Mouse (Mus musculus) left cerebral cortex, adult 9 months (tissue): Measurements from ENCODE around the gene Polr1d.

Source experiments
- DNase-seq, 2 experiments: peaks; one replicate each; pipeline ENCODE4 v3.0.0; 2022; ENCODE audit warnings: low spot score in 2 of 2

Gene Polr1d

DNA sequence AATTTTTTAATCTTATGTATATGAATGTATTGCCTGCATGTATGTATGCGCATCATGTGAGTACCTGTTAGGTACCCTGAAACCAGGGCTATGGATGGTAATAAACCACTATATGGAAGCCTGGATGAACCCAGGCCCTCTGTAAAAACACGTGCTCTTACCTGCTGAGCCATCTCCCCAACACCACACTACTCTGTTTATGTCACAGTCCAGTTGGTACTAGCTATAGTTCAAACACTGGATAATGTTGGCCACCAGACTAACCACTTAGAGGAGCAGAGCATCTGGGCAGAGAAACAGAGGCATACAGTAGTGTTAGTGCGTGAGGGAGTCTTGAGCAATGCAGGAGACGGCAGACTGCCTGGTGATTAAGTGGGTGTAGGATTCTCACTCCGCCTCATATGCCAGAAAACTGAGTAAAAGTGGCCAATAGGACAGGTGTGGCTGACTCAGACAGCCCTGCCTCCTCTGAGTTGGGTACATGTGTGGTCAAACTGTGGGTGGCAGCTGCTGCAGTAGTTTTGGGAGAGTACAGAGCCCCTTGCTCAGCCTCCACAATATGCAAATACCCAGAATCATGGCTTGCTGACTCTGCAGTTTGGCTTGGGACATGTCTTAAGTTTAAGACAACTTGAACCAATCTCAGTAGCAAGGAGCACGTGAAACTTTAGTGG is 21.1 kb upstream of the Polr1d start:
- DNase-seq = peak in 1 of 2 experiments; percentile 63

DNA sequence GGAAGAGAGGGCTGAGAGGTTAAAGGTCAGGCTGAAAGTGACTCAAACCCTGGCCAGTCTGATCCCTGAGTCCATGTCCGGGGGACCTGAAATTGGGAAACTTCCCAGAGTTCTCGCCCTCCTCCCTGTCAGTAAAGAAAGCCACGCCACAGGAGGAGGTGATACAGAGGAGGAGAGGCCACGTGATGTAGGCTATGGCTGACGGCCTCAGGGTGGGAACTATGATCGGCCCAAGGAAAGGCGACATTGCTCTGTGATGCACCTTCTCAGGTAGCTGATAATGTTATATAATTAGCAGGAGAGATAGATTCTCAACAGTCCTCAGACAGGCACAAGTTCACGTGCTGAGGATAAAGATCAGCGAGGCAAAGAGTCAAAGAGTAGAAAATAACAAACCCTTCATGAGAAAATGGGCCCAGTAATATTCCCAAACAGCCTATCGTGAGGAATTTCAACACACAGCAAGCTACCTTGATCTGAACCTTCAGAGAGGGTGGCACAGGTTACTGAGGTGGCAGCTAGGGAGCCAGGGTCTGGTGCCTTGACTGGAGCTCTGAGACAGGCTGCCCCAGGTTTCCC is 20.0 kb upstream of the Polr1d start:
- DNase-seq = no peak

DNA sequence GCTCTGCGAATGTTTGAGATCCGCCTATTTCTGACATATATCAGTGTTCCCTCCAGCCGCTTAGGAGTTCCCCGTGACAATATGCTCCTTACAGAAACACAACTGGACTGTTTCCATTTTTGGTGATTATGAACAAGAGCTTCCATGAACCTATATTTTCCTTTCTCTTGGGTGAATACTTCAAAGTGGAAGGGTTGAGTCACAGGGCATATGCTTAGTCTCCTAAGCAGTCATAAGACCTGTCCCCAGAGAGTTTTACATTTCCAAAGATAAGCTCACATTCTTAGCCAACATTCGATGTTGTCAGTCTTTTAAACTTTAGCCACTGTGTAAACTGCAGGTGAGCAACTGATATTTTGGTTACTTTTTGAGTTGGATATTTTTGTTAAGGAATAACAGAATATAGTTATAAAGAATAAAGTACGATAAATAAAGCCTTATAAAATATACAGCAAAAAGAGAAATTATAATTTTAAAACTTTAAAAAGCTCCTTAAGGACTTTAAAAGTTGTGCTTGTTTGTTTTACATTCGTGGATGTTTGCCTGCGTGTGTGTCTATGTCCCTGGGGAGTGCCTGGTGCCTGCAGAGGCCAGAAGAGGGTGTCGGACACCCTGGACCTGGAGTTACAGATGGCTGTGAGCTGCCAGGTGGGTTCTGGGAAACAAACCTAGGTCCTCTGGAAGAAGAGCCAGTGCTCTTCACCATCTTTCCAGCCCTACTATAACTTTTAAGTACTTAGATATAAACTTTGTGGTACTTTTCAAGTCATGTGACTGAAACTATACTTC is 19.0 kb upstream of the Polr1d start:
- DNase-seq = no peak

DNA sequence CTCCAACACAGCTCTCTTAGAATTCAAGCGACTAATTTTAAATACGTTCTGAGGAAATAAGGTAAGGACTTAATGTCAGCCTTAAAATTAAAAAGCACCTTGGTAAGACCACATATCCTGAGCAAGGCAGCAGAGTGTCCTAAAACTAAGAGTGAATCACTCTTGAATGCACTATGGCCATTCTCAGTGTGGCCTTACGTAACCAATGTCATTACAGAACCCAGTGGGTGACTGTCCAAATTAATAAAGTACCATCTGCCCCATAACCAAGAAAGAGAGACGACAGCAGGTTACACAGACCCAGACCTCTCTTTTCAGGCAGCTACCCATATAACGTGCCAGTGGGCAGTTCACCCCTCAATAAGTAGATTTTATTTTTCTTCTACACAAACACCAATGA is 18.2 kb upstream of the Polr1d start:
- DNase-seq = no peak

DNA sequence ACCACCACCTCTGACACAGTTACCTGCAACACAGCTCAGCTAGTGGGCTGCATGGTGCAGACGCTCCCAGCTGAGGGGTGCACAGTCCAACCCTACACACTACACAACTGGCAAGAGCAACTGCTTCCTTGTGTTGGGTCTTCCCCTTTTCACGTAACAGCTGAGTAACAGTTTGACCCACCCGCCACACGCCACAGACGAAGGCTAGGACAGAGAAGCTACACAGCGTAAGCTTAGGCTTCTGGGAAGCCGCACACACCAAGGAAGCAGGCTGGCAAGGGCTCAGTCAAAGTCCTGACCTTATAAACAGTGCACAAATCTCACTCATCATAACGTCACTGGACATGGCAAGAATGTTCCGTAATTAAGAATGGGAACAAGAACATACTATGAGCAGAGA is 17.5 kb upstream of the Polr1d start:
- DNase-seq = no peak

DNA sequence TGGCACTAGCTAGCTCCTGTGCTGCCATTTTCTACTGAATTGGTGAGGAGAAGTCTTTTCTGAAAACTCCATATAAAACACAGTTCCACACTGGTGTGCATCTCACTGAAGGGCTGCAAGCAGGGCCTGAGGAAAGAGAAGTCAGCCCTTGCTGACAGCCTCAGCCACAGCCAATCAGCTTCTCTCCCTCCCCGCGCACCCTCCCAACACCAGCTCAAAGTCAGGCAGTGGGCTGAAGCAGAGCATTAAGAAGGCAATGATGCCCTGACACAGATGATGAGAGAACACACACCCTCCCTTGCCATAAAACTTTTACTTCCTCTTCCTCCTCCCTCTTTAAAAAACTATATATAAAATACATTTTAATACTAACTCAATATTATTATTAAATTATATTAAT is 16.8 kb upstream of the Polr1d start:
- no peak for DNase-seq

DNA sequence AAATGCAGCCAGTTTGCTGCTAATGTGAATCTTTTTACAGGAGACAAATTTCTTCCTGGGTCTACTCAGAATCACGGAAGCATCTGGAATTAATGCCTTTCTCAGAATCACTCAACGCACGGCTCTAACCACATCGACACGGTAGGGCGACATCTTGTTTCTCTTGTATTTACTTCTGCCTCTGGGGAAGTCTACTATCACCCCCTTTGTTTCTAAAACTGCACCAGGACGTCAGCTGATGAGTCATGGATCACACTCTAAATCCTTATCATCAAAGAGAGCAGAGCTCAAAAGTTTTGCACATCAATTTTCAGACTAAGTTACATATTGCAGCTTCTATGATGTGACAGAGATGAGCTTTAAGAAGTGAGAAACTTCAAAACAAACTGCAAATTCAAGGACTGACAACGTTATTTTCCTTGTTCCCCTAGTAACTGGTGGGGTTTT is 13.6 kb upstream of the Polr1d start:
- DNase-seq = no peak

DNA sequence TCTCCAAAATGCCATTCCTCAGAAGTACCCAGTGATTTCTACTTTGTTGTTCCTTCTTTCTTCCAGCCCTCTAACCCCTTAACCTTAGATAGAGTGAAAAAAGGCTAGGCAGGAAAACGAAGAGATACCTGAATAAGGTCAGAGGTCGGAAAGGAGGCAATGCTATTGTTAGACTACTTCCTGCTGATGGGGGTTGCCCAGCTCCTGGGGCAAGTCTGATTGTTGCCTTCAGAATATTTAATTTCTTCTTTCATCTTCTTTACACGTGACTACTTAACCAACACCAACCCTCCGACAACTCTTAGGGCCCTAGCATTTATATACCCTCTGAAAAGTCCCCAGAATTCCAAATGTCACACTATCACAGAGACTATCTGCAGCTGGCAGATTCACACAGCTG is 10.7 kb upstream of the Polr1d start:
- DNase-seq = no peak

DNA sequence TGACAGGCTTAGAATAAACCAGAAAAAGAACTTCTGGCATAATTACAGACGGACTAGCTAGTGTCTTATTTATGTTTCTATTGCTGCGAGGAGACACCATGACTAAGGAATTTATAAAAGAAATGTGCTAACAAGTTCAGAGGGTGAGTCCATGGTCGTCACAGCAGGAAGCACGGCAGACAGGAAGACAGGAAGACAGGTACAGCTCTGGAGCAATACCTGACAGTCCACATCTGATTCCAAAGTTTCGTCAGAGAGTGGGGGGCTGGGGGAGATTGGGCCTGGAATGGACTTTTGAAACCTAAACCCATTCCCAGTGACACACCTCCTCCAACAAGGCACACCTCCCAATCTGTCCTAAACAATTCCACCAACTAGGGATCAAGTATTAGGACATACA is 9.9 kb upstream of the Polr1d start:
- no peak for DNase-seq

DNA sequence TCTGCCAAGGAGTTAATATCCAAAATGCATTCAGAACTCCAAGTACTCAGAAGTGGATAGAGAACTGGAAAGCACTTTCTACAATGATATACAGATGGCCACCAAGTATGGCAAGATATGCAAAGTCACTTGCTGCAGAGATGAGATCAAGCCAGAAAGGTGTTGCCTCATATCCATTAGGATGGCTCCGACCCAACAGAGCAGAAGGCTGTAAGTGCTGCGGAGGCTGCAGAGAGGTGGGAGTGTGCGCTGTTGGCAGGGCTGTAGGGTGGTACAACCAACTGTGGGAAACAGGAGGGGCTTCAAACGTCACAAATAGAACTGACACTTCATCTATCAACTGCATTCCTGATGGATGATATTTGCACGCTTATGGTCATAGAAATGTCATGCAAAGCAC is 8.0 kb upstream of the Polr1d start:
- DNase-seq = peak in 1 of 2 experiments; percentile 63

DNA sequence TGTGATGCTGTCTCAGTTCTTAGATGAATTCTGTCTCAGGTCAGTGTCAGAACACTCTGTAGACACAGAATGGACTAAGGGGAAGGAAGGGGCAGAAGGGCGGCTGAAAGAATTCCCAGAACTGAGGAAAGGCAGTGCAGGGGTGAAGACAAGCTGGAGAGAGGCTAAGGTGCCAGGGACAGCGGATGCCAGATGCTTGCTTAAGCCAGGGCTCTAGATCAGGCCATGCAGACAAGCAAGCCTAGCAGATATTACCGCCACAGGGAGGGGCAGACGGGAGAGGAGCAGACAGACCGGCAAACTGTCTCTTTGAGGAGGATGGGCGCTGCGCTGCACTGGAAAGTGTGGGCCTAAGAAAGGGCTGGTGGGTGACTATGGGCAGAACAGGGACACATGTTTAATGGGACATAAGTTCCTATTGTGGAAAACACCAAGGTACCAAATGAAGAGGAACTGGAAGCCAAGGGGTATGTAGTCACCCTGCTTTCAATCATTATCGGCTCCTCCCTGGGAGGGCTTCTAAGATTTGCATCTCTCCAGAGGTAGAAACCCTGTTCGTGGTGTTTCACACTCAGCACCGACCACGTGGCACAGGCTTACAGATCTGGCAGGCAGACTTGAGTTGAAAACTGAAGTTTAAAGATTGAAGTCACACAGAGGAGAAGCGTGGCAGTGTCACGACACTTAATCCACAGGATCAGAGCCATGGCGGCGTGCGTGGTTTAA is 5.9 kb upstream of the Polr1d start:
- DNase-seq = no peak

DNA sequence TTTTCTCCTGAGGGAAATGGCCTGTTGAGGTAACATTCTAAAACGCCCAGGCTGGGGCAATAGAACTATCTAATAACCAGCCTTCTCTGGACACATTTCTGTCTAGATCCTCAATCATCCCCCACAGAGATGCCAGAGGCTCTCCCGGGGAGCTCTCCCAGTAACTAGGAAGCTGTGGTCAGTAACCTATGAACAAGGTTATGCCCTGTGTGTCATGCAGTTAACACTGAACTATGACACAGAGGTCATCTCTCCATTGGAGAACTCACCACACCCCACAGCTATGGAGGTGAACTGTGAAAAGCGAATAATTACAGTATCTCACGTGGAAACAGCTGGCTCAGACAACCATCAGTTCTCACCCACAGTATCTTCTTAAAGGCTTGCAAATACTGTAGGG is 5.0 kb upstream of the Polr1d start:
- no peak for DNase-seq

DNA sequence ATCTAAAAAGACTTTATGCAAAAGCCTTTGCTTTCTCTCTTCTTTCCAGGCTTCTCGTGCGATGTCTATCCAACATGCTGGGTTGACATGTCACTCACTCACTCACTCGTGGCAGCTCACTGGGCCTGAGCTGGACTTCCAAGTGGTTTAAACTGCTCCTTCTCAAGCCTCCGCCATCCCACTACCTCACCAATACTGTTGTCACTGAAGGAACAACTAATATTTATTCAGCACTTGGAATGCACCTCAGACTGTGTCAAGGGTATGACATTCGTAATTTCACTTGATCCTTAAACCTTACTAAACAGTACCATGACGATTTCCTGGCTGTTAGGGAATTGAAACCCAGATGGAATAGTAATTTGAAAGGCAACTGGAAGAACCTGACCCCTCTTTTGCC is 3.0 kb upstream of the Polr1d start:
- DNase-seq = no peak

DNA sequence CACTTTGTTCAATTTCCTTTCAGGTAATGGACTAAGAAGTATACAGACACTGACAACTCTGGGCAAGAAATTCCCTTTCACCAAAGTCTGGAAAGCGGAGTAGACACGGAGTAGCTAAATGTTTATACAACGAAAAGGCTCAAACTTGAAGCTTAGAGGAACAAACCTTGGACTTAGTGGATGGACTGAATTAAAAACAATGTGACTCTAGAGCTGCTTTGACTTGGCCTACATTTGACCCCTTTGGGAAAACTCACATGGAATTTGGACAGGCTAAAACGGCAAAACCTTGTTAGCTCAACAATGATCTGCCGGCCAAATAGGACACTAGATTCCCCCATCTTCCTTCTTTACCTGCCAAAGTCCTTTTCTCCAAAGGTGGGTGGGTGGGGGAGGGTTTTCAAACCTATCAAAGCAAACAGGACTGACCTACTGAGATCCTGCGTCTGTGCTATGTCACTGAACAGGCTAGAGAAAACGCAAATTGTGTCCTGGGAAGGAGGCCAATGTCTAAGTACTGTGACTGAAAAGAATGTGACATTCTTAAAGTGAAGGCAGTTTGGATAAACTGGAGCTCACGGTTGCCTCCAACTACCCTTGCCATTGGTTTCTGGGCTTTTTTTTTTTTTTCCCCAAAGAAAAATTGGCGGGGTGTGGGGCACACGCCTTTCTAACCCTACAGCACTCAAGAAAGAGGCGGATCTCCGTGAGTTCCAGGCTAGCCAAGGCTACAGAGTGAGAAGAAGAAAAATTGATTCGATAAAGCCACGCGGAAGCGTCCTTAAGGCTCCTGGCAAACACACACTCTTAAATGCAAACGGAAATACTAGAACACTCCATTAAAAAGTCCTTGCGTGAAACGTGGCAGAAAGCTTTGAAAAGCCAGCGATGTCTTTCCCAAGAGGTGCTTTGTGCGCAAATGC is 1.5 kb upstream of the Polr1d start:
- DNase-seq = no peak

DNA sequence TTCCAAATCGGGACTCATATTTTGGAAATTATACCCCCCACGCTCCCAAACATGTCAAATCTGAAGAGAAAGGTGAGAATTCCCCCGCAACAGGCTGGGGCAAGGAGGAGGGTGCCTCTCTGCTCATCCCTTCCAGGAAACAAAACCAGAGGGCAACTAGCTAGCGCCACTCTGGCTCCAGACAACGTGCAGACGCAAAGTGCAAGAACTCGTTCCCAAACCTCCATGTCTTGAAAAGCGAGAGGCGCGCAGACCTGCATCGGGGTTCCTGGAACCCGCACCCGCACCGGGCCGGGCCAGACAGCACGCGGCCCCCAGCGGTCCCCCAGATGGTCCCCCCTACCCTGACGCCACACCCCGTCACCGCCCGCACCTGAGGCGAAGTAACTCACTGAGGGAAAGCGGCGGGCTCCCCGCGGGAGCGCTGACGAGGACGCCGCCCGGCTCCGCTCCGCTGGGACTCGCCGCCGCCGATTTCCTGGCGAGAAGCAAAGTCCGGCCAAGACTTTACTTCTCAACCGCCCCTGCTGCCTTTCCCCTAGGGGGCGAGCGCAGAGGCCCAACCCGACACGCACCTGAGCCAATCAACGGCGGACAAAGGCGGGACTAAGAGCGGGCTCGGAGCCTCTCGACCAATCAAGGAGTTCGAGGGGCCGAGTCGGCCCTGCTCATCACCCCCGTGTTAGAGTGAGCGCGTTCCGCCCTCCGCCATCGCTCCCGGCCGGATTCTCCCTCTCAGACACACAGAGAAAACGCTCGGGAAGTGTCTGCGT is 638 bp upstream of the Polr1d start, which contains the start of gene Lnx2:
TSS of gene Lnx2 (minus strand) at position 561 of the 773 bp plus-strand sequence.
- DNase-seq = peak; percentile 94 to 99

DNA sequence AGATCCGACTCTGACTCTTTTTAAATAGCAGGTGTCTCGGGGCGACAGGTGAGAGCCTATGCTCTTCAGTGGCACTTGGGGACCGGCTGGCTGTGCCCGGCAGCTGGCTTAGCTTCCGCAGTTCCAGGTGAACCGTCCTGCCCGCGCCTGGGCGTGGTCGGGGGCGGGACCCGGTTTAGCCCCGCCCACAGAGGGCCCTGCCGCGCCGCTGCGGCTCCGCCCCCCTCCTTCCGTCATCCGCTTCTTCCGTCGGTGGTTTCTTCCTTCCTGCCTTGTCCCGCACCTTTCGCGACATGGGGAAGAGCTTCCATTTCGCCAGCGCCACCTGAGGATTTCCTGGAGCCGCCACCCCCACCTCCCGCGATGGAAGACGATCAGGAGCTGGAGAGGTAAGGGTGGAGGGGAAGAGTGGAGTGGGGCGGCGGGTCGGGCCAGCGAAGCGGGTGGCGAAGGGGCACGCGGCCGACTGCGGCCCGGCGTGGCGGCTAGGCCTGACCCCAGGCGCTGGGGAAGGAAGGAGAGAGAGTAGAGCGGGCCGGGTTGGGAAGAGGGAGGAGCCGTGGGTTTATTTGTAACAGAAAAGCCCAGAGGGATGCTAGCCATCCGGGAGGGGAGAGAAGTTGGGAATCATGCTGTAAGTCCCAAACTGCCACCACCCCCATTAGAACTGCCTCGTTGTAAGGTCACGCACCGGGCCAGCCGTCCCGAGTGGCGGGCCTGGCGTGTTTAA is 620 bp downstream of the Polr1d start:
- peak; percentile 61 to 88 for DNase-seq

DNA sequence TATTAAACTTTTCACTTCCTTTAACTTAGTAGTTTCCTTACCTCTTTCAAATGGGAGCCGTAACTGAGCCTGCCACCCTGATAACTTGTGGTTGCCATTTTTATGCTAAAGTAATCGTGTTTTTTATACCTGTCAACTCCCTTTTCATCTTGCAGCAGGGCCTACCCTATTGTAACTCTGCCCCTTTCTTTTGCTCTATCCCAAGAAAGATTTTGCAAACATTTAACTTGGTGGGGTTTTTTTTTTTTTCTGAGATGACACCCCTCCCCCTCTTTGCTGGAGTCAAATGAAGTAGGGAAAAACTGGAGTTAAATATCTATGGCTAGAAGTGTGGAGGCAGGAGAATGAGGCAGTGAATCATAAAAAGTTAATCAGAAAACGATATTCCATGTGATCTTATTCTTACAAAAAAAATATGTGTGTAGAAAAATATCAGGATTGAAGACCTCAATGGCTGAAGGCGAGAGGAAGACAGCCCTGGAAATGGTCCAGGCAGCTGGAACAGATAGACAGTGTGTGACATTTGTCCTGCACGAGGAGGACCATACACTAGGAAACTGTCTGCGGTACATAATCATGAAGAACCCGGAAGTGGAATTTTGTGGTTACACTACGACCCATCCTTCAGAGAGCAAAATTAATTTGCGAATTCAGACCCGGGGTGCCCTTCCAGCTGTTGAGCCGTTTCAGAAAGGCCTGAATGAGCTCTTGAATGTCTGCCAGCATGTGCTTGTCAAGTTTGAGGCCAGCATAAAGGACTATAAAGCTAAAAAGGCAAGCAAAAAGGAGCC is 1.5 kb downstream of the Polr1d start:
- no peak for DNase-seq

DNA sequence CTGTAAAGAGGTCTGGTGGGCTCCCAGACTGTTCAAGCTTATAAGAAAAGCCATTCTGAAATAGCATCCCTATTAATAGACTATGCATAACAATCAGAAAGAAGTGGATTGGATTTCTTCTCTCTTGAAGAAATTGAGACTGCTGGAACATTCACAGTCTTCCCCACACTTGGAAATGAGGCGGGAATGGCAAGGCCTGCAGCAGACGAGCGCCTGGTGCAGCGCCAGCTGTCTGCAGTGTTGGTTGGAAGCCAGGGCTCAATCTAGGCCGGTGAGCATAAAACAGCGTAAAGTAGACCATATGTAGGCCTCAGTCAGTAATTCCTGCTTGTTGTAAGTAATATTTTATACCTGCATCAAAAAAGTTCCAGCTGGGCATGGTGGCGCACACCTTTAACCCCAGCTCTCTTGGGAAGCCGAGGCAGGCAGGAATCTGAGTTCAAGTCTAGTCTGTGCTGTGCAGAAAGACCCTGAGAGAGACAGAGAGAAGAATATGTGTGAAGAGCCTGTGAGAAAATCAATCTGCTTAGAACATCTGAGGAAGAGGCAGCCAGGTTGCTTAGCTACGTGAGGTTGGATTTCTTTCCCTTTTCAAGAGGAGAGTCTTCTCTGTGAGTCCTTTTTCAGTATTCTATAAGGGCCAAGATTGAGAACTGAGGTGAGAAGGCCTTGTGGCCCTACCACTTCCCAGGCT is 8.5 kb downstream of the Polr1d start:
- DNase-seq = peak; percentile 49 to 85
